Mouse (Mus musculus) ovary, postnatal 10 days (tissue): Measurements from ENCODE around the gene Ldha.
"Not testable (repeated sequence)": the region's sequence is repeated elsewhere in the genome, so short reads cannot be mapped to it uniquely, and the experiment has no call there.

Source experiments
- DNase-seq: peaks from one replicate; pipeline ENCODE4 v3.0.0; 2022; ENCODE audit warnings: low spot score

Ldha gene

GRCm38 (mm10) chr7:46880992-46881391, 39.7 kb downstream of the Ldha start:
- DNase-seq: no peak

GRCm38 (mm10) chr7:46881941-46882340, 40.7 kb downstream of the Ldha start:
- DNase-seq: not testable (repeated sequence)

GRCm38 (mm10) chr7:46883304-46883703, 42.0 kb downstream of the Ldha start:
- DNase-seq: no peak

GRCm38 (mm10) chr7:46895511-46895910, 54.2 kb downstream of the Ldha start:
- DNase-seq: no peak

- DNase-seq: no peak
Measured at GRCm38 (mm10) chr7:46899343-46899742, 58.1 kb downstream of the Ldha start.
